Mouse (Mus musculus) forebrain, embryonic 11.5 days (tissue): ENCODE data around the gene Necab2. TPM values are rescaled to one million over a fixed set of nuclear protein-coding genes. Genes with fewer than 3 reads are reported as not detected.

Source experiments
- ATAC-seq: fragments of 200-750 bp; cut with Nextera tagmentation; replicated peaks from 2 replicates; pipeline ENCODE4 v1.8.0; 2017; ENCODE audit warnings: moderate TSS enrichment; ENCODE audit not compliant: low FRiP score
- DNase-seq: peaks from one replicate; pipeline ENCODE4 v3.0.0-alpha.2; 2017; ENCODE audit warnings: low spot score
- H3K27ac ChIP-seq: fragments of 300-500 bp; sonication (generic); 2 replicates; pipeline ENCODE4 v1.5.1; 2014; ENCODE audit warnings: low read depth, low read length
- H3K27me3 ChIP-seq: fragments of 300-500 bp; sonication (generic); 2 replicates; pipeline ENCODE4 v1.6.1; 2014; ENCODE audit warnings: mild to moderate bottlenecking, low read length, mixed read lengths; ENCODE audit not compliant: control insufficient read depth, insufficient read depth
- H3K36me3 ChIP-seq: fragments of 300-500 bp; sonication (generic); 2 replicates; pipeline ENCODE4 v1.6.1; 2014; ENCODE audit warnings: mild to moderate bottlenecking, low read length, moderate library complexity, mixed read lengths; ENCODE audit not compliant: control insufficient read depth, insufficient read depth
- H3K4me1 ChIP-seq: fragments of 300-500 bp; sonication (generic); replicated peaks from 2 replicates; pipeline ENCODE4 v1.6.1; 2014; ENCODE audit warnings: low read length, mixed read lengths; ENCODE audit not compliant: control insufficient read depth, insufficient read depth
- H3K4me2 ChIP-seq: fragments of 300-500 bp; sonication (generic); 2 replicates; pipeline ENCODE4 v1.6.1; 2014; ENCODE audit warnings: low read depth, mild to moderate bottlenecking, low read length, moderate library complexity, mixed read lengths; ENCODE audit not compliant: severe bottlenecking
- H3K4me3 ChIP-seq: fragments of 300-500 bp; sonication (generic); 2 replicates; pipeline ENCODE4 v1.5.1; 2014; ENCODE audit warnings: low read depth, low read length
- H3K9ac ChIP-seq: fragments of 300-500 bp; sonication (generic); 2 replicates; pipeline ENCODE4 v1.6.1; 2014; ENCODE audit warnings: low read length
- H3K9me3 ChIP-seq: fragments of 300-500 bp; sonication (generic); 2 replicates; pipeline ENCODE4 v1.6.1; 2016; ENCODE audit warnings: low read length, mixed read lengths; ENCODE audit not compliant: control insufficient read depth
- WGBS: fragments of 180-500 bp; shearing (Covaris S2); extraction: QIAGEN DNeasy Blood & Tissue Kit; methylation state at CpG from one replicate; pipeline ENCODE4 v1.1.7; 2014; 5-methylcytosine and 5-hydroxymethylcytosine counted together
- polyA plus RNA-seq: library from polyadenylated mRNA; unstranded; fragments of >200 nt; fragmentation: Nextera tagmentation; extraction: Ambion mirVana; gene quantifications from 2 replicates; pipeline ENCODE4 v1.2.1, GENCODE M21; 2014

Gene Necab2
- polyA plus RNA-seq, 1 experiment from 2014 or later: 15.3 TPM

GRCm38 (mm10) chr8:119520102-119520501 is 73.6 kb downstream of the Necab2 start:
- Histone ChIP-seq H3K27me3 (no peaks in the 10 kb centered on the region), H3K27ac (no peak overlapping the region), H3K36me3 (peaks cover 11% of the 10 kb centered on the region; the same call in 1 of the 2 replicates), H3K4me3 (no peak overlapping the region), H3K9ac (no peak overlapping the region), H3K4me2 (no peak overlapping the region), H3K4me1 (no peaks in the 10 kb centered on the region), H3K9me3 (no peaks in the 10 kb centered on the region)
- WGBS: 76% methylated on average over 7 of the region's 7 CpGs
- DNase-seq (peak; percentile 69), ATAC-seq (no peak)

Other genes starting within 250 kb of the Necab2 start
- 301 and 310 TPM in 2 replicates for gene Hsbp1, start 102.2 kb upstream of the Necab2 start, polyA plus RNA-seq
- gene Mlycd, start 51.8 kb upstream of the Necab2 start, polyA plus RNA-seq: 12.0 and 13.5 TPM in 2 replicates
- 0.09 TPM in 1 of 2 replicates, not detected in the other for gene Osgin1, start 12.6 kb upstream of the Necab2 start, polyA plus RNA-seq
- gene Slc38a8, start 55.0 kb downstream of the Necab2 start, polyA plus RNA-seq: 0.13 TPM in 1 of 2 replicates, not detected in the other
- 98.0 and 98.2 TPM in 2 replicates for gene Mbtps1, start 112.0 kb downstream of the Necab2 start, polyA plus RNA-seq
- gene Hsdl1, start 128.5 kb downstream of the Necab2 start, polyA plus RNA-seq: 78.7 and 89.0 TPM in 2 replicates
- 0.16 TPM in 1 of 2 replicates, not detected in the other for gene Dnaaf1, start 128.5 kb downstream of the Necab2 start, polyA plus RNA-seq
- gene Taf1c, start 158.5 kb downstream of the Necab2 start, polyA plus RNA-seq: 15.2 and 17.1 TPM in 2 replicates
- not detected in 2 replicates for gene Adad2, start 166.0 kb downstream of the Necab2 start, polyA plus RNA-seq
- 0.07 TPM in 1 of 2 replicates, not detected in the other for gene Kcng4, start 189.0 kb downstream of the Necab2 start, polyA plus RNA-seq
- gene Wfdc1, start 219.6 kb downstream of the Necab2 start, polyA plus RNA-seq: 0.63 TPM in 1 of 2 replicates, not detected in the other